Mouse (Mus musculus) liver, postnatal 0 days (tissue): Measurements from ENCODE around the gene Zfp775. TPM values are rescaled to one million over a fixed set of nuclear protein-coding genes. Genes with fewer than 3 reads are reported as not detected.

Experiments used
- ATAC-seq: fragments of 200-750 bp; cut with Nextera tagmentation; 2 replicates; pipeline ENCODE4 v1.8.0; 2017; ENCODE audit warnings: mild to moderate bottlenecking, moderate library complexity
- DNase-seq: peaks from one replicate; pipeline ENCODE4 v3.0.0-alpha.2; 2016
- H3K27ac ChIP-seq: fragments of 300-500 bp; sonication (generic); 2 replicates; pipeline ENCODE4 v1.5.1; 2014; ENCODE audit warnings: antibody characterized with exemption, moderate library complexity, mild to moderate bottlenecking, low read depth
- H3K27me3 ChIP-seq: fragments of 300-500 bp; sonication (generic); 2 replicates; pipeline ENCODE4 v1.6.1; 2014; ENCODE audit warnings: low read length, control low read depth, mixed read lengths; ENCODE audit not compliant: insufficient read depth
- H3K36me3 ChIP-seq: fragments of 300-500 bp; sonication (generic); replicated peaks from 2 replicates; pipeline ENCODE4 v1.6.1; 2014; ENCODE audit warnings: mild to moderate bottlenecking, control low read depth, low read length, moderate library complexity, mixed read lengths; ENCODE audit not compliant: insufficient read depth
- H3K4me1 ChIP-seq: fragments of 300-500 bp; sonication (generic); 2 replicates; pipeline ENCODE4 v1.6.1; 2014; ENCODE audit warnings: antibody characterized with exemption, mild to moderate bottlenecking, control low read depth; ENCODE audit not compliant: insufficient read depth
- H3K4me2 ChIP-seq: fragments of 300-500 bp; sonication (generic); 2 replicates; pipeline ENCODE4 v1.6.1; 2014; ENCODE audit warnings: low read depth, mild to moderate bottlenecking, low read length, moderate library complexity, mixed read lengths
- H3K4me3 ChIP-seq: fragments of 300-500 bp; sonication (generic); 2 replicates; pipeline ENCODE4 v1.5.1; 2014; ENCODE audit warnings: low read depth, low read length
- H3K9ac ChIP-seq: fragments of 300-500 bp; sonication (generic); replicated peaks from 2 replicates; pipeline ENCODE4 v1.6.1; 2014; ENCODE audit warnings: mild to moderate bottlenecking, moderate library complexity
- H3K9me3 ChIP-seq: fragments of 300-500 bp; sonication (generic); 2 replicates; pipeline ENCODE4 v1.6.1; 2016; ENCODE audit warnings: mild to moderate bottlenecking, control low read depth, low read length, mixed read lengths
- CTCF ChIP-seq: sonication (generic); IDR thresholded peaks from 2 replicates; pipeline ENCODE4 v1.5.1; 2016; ENCODE audit warnings: antibody characterized with exemption, low read depth
- EP300 ChIP-seq: IDR thresholded peaks from 2 replicates; pipeline ENCODE4 v1.6.1; 2016; ENCODE audit warnings: antibody characterized with exemption, low read depth, mild to moderate bottlenecking
- WGBS: fragments of 180-500 bp; shearing (Covaris S2); extraction: QIAGEN DNeasy Blood & Tissue Kit; methylation state at CpG from one replicate; pipeline ENCODE4 v1.1.7; 2014; ENCODE audit not compliant: insufficient replicate concordance; 5-methylcytosine and 5-hydroxymethylcytosine counted together
- polyA plus RNA-seq: library from polyadenylated mRNA; unstranded; fragments of >200 nt; fragmentation: Nextera tagmentation; extraction: Ambion mirVana; gene quantifications from 2 replicates; pipeline ENCODE4 v1.2.1, GENCODE M21; 2015

Gene Zfp775
- polyA plus RNA-seq, 1 experiment from 2014 or later: 0.93 TPM

DNA sequence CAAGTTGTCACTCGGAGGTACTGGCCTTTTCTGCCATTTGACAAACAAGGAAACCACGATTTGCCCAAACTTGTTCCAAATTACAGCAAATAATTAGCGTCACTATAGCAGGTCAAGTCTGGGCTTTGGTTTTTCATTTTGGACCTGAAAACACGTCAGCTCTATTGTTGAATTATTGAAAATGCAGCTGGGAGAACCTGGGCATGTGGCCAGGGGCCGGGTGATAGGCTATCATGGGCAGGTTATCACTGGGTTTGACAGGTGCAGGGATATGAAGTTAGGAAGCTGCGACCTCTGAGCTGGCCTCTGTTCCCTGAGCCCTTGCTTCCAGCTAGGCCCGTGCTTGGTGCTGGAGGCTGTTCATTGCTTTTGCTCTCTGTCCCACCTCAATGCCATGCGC lies 29.0 kb downstream of the Zfp775 start:
- DNase-seq (no peak), ATAC-seq (no peak)
- no peak overlapping the region for H3K27ac ChIP-seq
- H3K27me3 ChIP-seq: peaks cover 19% of the 10 kb centered on the region
- no peak overlapping the region for H3K9ac ChIP-seq
- WGBS: 75% methylated on average over 8 of the region's 8 CpGs
- no peak for TF ChIP-seq EP300
- no peak for TF ChIP-seq CTCF
- H3K4me1 ChIP-seq: peaks cover 16% of the 10 kb centered on the region
- H3K36me3 ChIP-seq: no peaks in the 10 kb centered on the region
- no peaks in the 10 kb centered on the region for H3K9me3 ChIP-seq
- no peak overlapping the region for H3K4me3 ChIP-seq
- no peak overlapping the region for H3K4me2 ChIP-seq

DNA sequence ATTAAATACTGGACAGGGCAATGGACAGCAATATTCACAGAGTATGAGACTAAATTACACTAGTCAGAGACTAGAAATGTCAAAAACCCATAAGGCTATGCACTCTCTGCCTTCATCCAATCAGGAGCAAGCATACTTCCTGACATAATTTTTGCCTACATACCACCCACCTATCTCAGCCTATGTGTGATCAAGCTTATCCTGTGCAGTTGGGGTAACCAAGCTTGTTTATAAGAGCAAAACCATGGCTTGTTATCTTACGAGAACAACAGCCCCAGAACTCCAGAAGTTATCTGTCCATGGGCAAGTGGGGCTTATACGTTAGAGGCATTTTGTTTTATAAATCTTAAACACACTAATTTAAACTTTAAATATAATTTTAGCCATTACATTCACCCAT lies 33.2 kb downstream of the Zfp775 start:
- ATAC-seq (peak; percentile 23; the same call in 1 of the 2 replicates), DNase-seq (no peak)
- WGBS: 48% methylated on average over 2 of the region's 2 CpGs
- Histone ChIP-seq H3K4me2 (no peak overlapping the region), H3K27ac (no peak overlapping the region), H3K9ac (no peak overlapping the region), H3K27me3 (0 out of 2 replicates have a peak, but pooled peaks cover 3% of the 10 kb centered on the region), H3K9me3 (no peaks in the 10 kb centered on the region), H3K4me1 (no peaks in the 10 kb centered on the region), H3K4me3 (no peak overlapping the region), H3K36me3 (no peaks in the 10 kb centered on the region)
- TF ChIP-seq CTCF (no peak), EP300 (no peak)

- TF ChIP-seq CTCF (no peak), EP300 (no peak)
- Histone ChIP-seq H3K4me2 (no peak overlapping the region), H3K27me3 (no peaks in the 10 kb centered on the region), H3K4me1 (no peaks in the 10 kb centered on the region), H3K4me3 (no peak overlapping the region), H3K36me3 (no peaks in the 10 kb centered on the region), H3K9ac (no peak overlapping the region), H3K27ac (no peak overlapping the region), H3K9me3 (no peaks in the 10 kb centered on the region)
- 76% methylated on average over 6 of the region's 6 CpGs for WGBS
- DNase-seq (peak; percentile 6), ATAC-seq (no peak)
These were observed 34.7 kb downstream of the Zfp775 start for GRCm38 (mm10) chr6:48636515-48636914.

DNA sequence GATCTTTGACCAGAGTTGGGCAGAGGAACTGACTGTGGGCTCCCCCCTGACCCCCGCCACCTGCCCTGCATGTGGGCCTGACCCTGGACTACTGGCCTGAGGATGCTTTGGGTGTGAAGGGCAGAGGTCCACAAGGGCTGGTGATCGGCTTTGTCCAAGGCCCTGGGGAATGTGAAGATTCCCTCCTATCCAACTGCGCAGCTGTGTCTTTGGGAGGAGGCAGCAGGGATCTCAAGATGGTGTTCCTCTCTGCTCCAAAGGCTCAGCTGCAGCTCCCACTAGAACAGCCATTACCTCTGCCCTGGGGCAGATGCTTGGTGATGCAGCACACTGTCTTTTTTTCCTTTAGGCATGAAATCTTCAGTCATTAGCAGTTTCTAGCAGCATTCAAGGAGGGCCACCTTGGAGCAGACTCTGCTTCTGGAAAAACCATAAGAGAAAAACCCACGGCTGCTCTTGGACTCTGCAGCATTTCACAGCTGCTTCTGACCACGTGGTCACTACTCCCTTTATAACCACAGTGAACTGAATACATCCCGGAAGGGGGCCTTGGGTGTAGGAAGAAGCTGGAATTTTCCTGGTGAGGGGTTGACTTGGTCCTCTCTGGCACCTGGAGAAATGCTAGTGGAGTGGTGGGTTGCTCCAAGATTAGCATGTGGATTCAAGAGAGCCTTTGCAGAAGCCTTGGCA lies 36.1 kb downstream of the Zfp775 start:
- TF ChIP-seq EP300 (no peak), CTCF (no peak)
- Histone ChIP-seq H3K4me2 (no peak overlapping the region), H3K9ac (no peak overlapping the region), H3K4me1 (no peaks in the 10 kb centered on the region), H3K4me3 (no peak overlapping the region), H3K27me3 (no peaks in the 10 kb centered on the region), H3K27ac (no peak overlapping the region), H3K36me3 (no peaks in the 10 kb centered on the region), H3K9me3 (no peaks in the 10 kb centered on the region)
- 65% methylated on average over 6 of the region's 6 CpGs for WGBS
- no peak for ATAC-seq
- DNase-seq: peak; percentile 9

DNA sequence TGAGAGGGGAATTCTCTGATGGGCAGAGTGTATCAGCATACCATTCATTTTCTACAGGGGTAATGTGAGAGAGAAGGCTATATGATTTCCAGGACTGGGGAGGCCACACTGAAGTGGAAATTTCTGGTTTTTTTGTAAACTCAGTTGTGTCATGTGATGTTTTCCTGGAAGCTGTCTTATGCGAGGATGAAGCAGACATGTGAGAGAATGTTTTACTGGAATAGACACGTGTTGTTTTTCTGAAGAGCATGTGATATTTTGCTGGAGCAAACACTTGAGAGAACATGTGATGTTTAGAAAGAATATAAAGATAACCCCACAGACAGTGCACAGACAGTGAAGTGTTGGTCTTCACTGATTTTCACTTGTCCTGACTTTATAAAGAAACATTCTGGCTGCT lies 36.7 kb downstream of the Zfp775 start:
- H3K9ac ChIP-seq: no peak overlapping the region
- no peak overlapping the region for H3K4me2 ChIP-seq
- H3K9me3 ChIP-seq: no peaks in the 10 kb centered on the region
- H3K27ac ChIP-seq: no peak overlapping the region
- no peaks in the 10 kb centered on the region for H3K27me3 ChIP-seq
- 58% methylated on average over 2 of the region's 2 CpGs for WGBS
- no peaks in the 10 kb centered on the region for H3K4me1 ChIP-seq
- no peak overlapping the region for H3K4me3 ChIP-seq
- DNase-seq (no peak), ATAC-seq (no peak)
- no peaks in the 10 kb centered on the region for H3K36me3 ChIP-seq
- TF ChIP-seq EP300 (no peak), CTCF (no peak)

GRCm38 (mm10) chr6:48641391-48641790 lies 39.5 kb downstream of the Zfp775 start:
- H3K9me3 ChIP-seq: no peaks in the 10 kb centered on the region
- H3K9ac ChIP-seq: no peak overlapping the region
- H3K4me3 ChIP-seq: no peak overlapping the region
- ATAC-seq (no peak), DNase-seq (peak; percentile 6)
- no peaks in the 10 kb centered on the region for H3K36me3 ChIP-seq
- H3K27ac ChIP-seq: no peak overlapping the region
- no peak for TF ChIP-seq EP300
- no peak for TF ChIP-seq CTCF
- no peak overlapping the region for H3K4me2 ChIP-seq
- H3K4me1 ChIP-seq: peaks cover 4% of the 10 kb centered on the region
- no peaks in the 10 kb centered on the region for H3K27me3 ChIP-seq
- 64% methylated on average over 6 of the region's 6 CpGs for WGBS
